Mouse (Mus musculus): ENCODE measurements at regions not wholly inside any gene's neighbourhood (a gene's known extent, or its start where the extent isn't known, plus 50 kb on each side); places are given as distances from the start of the nearest gene placed in this dataset.

DNA sequence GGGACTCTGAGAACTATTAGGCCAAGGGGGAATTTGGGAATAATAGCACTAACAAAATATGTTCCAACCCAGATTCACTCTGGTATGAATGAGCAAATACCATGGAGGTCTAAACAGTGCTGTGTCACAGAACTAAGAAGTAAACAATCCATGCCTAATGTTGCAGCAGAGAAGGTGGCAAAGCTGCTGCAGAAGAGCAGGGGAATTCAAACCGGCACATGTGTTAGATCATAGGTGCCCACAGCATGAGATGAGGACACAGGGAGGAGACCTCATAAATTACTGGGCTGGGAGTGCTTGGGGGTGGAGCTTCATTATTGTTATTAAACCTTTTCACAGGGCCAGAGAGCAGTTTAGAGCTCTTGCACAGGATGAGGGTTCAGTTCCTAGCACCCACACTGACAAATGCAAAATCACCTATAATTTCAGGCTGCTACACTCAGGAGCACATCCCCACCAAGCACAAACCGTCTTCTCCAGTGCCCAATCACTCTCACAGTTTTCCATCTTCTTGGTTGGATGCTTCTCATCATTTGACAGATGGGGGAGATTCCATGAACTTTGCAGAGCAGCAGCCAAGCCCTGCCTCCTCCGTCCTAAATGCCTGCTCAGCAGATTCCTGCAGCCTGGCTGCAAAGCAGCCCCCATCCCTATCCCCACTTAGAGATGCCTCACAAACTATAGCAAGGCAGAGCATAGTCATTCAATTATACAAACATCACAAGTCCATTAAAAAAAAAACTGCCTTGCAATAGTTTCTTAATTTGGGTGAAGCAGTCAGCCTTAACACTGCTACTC lies 79.0 kb upstream of the Rarb start:
- DNase-seq: no peak

DNA sequence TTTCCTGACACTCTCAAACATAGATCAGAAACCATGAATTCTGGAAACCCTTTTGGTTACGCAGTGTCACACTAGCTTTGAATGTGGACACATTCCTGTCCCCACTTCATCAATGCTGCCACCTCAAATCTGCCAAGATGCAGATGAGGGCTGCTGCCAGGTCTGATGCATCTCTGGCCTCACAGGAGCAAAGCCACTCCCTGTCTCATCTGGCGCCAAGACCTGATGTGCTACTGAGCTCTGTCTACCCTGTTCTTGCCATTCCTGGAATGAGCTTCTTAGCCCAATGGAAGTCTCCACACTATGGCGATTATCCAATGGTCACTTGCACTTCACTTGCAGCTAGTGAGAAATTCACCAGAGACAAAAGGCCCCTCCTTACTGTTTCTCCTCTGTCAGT lies 78.0 kb upstream of the Rarb start:
- no peak for DNase-seq

DNA sequence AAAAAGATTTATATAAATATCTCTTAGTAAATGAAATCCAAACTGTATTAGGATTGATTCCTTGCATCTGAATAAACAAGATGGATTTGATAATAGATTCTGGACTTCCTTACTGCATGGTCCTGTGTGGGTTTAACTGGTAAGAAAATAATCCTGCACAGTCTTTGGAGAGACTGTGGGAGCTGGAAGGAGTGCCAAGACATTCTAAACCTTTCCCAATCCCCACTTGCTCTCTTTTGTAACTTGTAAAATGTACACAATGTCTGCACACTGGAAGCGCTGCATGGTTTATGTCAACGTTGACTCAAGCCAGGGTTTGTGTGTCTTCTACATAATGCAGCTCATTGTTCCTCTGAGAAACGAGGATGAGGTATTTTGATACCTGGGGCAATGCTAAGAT lies 62.3 kb upstream of the Rarb start:
- no peak for DNase-seq

DNA sequence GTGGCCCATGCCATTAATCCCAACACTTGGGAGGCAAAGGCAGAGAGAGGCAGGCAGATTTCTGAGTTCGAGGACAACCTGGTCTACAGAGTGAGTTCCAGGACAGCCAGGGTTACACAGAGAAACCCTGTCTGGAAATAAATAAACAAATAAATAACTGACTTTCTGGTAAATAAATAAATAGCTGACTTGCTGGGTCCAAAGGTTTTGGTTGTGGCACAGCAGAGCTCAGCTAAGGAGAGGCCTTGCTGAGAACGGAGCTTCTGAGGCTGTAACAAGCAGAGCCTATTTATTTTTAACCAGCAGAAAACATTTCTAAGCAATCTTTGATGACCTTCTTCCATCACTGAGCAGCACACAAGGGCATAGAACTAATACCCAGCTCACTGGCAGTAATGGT lies 50.3 kb upstream of the Rarb start:
- no peak for DNase-seq

Measured in cerebellum, adult 9-10 months (tissue).